Mouse (Mus musculus) frontal cortex, postnatal 14 days (tissue): ENCODE results near the gene Fyn.

ENCODE experiments used
- DNase-seq, 2 experiments: peaks; one replicate each; pipeline ENCODE4 v3.0.0; 2022; ENCODE audit warnings: low spot score in 2 of 2

Fyn gene

GRCm38 (mm10) chr10:39411857-39412559, 43.4 kb downstream of the Fyn start:
- DNase-seq: no peak

DNA sequence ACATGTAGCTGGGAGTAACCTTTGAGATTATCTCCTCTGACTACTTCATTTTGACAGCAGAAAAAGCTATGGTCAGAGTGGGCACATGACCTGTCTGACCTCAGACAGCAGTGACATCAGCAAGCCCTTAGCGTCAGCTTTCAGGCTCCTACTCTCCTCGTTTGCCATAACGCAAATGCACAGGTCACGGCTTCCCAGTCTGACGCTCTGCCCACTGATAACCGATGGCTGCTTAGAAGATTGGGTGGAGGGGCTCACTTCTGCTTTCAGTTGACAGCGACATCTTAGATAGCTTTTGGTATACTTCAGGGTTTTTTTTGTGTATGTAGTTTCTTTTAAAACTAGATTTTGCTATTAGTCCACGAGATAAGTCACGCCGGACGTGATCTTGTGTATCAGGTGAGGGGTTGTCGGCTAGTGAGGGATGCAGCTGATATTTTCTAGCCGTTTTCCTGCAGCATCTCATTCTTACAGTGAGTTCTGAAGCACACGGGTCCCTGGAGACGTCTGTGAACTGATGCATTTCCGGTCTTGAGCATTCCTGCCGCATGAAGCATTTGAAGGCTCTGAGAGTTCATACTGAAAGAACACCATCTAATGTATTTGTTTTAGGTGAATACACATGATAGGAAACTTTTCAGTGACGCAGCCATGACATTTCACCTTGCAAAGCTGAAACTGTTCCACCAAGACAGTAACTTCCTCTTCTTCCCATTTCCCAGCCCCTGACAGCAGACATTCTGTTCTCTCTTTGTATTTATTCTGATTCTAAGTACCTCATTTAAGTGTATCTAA, 44.4 kb downstream of the Fyn start:
- no peak for DNase-seq

- DNase-seq: no peak
Observed at GRCm38 (mm10) chr10:39414068-39414467, 45.4 kb downstream of the Fyn start.

DNA sequence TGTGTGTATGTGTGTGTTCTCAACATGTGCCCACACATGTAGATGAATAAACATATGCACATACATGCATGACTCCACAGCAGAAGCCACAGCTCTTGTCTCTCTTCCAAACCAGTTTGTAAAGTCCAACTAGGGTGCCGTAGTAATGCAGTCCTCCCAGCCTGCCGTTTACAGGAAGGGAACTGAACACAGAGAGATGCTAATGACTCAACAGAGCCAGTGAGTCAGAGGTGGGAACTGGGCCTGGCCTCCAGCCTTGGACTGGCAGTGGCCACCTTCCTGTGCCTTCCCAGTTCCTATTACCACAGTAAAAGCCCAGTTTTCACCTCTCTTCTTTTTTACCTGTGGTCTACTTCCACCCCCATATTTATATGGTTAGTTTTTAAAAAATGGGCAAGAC, 46.9 kb downstream of the Fyn start:
- no peak for DNase-seq

DNA sequence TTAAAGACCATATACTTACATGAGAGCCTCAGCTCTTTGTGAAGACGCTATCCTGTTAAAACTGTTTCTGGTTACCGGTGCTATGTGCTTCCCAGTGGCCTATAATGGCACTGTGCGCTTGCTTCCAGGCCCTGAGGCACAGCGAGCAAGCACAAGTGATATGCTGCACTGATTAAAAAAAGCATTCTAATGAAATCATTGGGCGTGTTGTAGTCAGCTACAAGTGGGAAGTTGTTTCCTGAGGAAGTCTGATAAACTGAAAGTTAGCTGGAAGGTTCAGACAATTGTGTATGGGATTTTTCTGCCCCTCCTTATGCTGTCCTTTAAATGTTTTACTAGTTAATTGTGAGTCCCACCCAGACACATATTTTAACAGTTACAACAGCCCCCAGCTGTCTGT, 49.0 kb downstream of the Fyn start:
- DNase-seq: no peak

- no peak for DNase-seq
Observed at GRCm38 (mm10) chr10:39418395-39418794, 49.7 kb downstream of the Fyn start.

GRCm38 (mm10) chr10:39420842-39421617, 52.4 kb downstream of the Fyn start:
- no peak for DNase-seq

GRCm38 (mm10) chr10:39421772-39422171, 53.1 kb downstream of the Fyn start:
- DNase-seq: no peak

- DNase-seq: no peak
Observed at GRCm38 (mm10) chr10:39424643-39425042, 56.0 kb downstream of the Fyn start.

DNA sequence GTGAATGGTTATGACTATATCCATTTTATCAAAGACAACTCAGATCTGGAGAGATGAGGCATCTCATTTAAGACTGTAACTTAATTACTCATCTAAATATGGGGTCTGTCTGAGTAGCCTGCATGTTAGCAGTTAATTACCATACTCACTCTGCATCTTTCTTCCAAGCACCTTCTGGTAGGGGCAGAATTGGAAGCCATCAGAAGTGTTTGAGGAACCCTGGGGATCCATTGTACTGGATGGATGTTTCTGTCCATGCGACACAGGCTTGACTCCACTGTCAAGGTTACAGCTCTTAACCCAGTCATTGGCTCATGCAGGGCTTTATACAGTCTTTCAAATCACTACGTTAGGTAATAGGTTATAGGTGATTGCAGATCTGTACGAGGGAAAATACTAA, 57.4 kb downstream of the Fyn start:
- DNase-seq: no peak

- DNase-seq: no peak
Observed at GRCm38 (mm10) chr10:39426833-39427490, 58.3 kb downstream of the Fyn start.

DNA sequence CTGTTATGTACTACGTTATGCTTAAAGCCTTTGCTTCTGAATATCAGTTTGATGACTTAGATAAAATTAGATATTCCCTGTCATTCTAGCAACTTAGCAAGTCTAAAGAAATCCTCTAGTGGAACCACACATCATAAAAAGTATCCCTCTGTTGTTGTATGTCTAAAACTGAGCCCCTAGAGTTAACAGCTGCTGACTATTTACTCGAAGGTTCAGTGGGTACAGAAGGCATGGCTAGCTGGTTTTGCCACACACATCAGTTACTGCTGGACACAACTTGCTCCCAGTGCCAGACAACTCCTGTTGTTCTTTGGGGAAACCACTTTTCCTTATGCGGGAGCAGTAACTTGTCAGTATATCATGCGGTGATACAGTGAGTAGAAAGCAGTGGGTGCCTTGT, 61.0 kb downstream of the Fyn start:
- DNase-seq: no peak

DNA sequence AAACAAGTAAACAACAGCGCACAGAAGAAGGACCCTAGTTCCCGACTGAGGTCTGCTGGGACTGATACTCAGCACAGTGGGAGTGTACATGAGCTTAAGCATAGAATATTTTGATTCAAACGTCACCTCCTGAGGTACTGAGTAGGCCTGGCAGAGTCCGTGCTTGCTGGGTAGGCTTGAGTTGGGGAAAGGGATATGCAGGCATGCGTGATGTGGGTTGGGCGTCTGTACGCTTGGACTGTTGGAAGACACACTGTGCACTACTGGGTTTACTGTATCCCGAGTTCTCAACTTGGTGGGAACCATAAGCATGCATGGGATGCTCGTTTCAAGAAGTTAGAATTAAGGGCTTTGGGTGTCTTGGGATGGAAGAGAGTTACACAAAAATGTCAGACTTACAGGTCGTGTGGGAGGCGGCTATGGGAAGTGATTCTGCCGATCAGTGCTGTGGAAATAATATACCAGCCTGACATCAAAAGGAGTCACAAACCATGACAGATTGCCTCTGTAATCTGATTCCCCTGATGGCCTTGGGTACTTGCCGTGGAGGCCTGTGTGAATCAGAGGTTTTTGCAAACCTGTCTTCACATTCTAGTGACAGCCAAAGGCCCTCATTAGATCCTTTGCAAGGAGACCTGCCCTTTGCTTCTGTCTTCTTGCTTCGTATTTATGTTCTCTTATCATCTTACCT, 61.6 kb downstream of the Fyn start:
- no peak for DNase-seq

- no peak for DNase-seq
Observed at GRCm38 (mm10) chr10:39431265-39431664, 62.6 kb downstream of the Fyn start.

- DNase-seq: no peak
Observed at GRCm38 (mm10) chr10:39432648-39433568, 64.3 kb downstream of the Fyn start.

GRCm38 (mm10) chr10:39433893-39434292, 65.2 kb downstream of the Fyn start:
- no peak for DNase-seq

DNA sequence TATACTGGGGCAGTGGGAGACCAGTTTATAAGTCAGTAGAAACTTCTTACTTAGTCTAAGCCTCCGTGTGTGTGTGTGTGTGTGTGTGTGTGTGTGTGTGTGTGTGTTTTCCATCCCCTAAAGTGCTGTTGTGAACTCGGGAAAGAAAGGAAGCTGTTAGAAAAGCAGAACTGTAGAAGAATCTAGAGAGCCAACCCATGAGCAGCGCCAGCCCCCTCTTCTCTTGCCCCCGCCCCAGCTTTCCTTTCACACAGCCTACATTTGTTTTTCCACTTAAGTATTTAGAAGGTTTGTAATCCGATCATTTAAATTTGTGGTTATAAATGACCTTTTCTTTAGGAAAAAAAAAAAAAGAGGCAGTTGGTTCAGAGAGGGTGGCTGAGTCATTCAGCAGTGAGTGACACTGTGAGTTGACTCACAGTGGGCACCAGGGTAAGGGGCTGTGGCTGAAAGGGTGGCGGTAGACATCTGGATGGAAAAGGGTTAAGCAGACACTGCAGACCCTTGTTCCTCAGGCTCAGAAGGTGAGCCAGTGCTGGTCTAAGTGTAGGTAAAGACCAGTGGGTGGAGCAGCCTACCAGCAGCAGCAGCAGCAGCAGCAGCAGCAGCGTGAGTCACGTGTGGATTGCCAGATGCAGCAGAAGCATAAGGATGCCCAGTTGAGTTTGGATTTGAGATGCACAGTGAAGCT, 66.2 kb downstream of the Fyn start:
- DNase-seq: no peak

GRCm38 (mm10) chr10:39438905-39439304, 70.2 kb downstream of the Fyn start:
- DNase-seq: no peak

DNA sequence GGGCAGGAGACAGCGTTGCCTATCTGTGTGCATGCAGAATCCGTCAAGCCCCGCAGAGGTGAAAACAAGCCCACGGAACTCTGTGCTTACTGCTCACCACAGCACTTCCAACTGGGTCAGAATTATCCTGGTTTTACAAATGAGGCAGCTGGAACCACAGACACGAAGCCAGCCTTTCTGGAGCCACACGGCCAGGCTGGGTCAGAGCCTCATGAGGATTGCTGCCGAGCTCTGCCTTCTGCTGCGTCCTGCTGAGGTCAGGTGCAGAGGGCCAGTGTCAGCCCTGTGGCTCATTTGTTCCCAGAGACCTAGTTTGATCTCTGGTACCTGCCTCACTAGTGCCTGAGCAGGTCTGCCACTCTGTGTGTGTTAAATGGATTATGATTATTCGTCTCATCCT, 71.9 kb downstream of the Fyn start:
- no peak for DNase-seq

DNA sequence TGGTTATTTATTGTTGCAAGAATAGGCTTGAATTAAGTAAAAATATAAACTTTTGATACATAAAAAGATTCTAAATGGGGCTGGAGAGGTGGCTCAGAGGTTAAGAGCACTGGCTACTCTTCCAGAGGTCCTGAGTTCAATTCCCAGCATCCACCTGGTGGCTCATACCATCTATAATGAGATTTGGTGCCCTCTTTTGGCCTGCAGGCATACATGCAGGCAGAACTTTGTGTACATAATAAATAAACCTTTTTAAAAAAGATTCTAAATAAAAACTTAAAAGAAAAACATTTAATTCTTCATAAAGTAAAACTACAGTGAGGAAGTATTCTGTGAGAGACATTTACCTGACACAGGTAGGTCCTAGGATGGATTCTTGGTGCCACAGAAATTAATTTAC, 73.0 kb downstream of the Fyn start:
- DNase-seq: no peak
